Mouse (Mus musculus) liver, embryonic 14.5 days (tissue): Measurements from ENCODE around the gene Igsf21. TPM values are rescaled to one million over a fixed set of nuclear protein-coding genes. Genes with fewer than 3 reads are reported as not detected.

Experiments
- ATAC-seq: fragments of 200-750 bp; cut with Nextera tagmentation; 2 replicates; pipeline ENCODE4 v1.8.0; 2017; ENCODE audit warnings: moderate number of reproducible peaks, mild to moderate bottlenecking, moderate library complexity; ENCODE audit not compliant: insufficient read depth
- DNase-seq, 3 experiments: peaks; one replicate each; pipeline ENCODE4 v3.0.0-alpha.2; 2012 to 2013; ENCODE audit warnings: low read depth in 3 of 3, low spot score in 3 of 3
- H3K27ac ChIP-seq: fragments of 300-500 bp; sonication (generic); 2 replicates; pipeline ENCODE4 v1.5.1; 2014; ENCODE audit warnings: moderate library complexity, mild to moderate bottlenecking, control low read depth, inconsistent platforms
- H3K27me3 ChIP-seq: fragments of 300-500 bp; sonication (generic); 2 replicates; pipeline ENCODE4 v1.6.1; 2014; ENCODE audit warnings: mild to moderate bottlenecking, low read length, moderate library complexity; ENCODE audit not compliant: control insufficient read depth, insufficient read depth
- H3K36me3 ChIP-seq: fragments of 300-500 bp; sonication (generic); replicated peaks from 2 replicates; pipeline ENCODE4 v1.6.1; 2014; ENCODE audit warnings: low read depth; ENCODE audit not compliant: control insufficient read depth, insufficient read depth
- H3K4me1 ChIP-seq, 2 experiments: fragments of 200-500 bp in 1 of 2; fragments of 300-500 bp in 1 of 2; sonication (generic) in 1 of 2; replicated peaks; 2 replicates each; pipeline ENCODE4 v1.6.1; 2012 to 2014; ENCODE audit warnings: antibody characterized with exemption in 1 of 2, inconsistent platforms in 1 of 2, low read length in 1 of 2; ENCODE audit not compliant: control insufficient read depth in 2 of 2, insufficient read depth in 2 of 2
- H3K4me2 ChIP-seq: fragments of 300-500 bp; sonication (generic); 2 replicates; pipeline ENCODE4 v1.6.1; 2014; ENCODE audit warnings: low read depth, mild to moderate bottlenecking, control low read depth, moderate library complexity
- H3K4me3 ChIP-seq, 2 experiments: fragments of 200-500 bp in 1 of 2; fragments of 300-500 bp in 1 of 2; sonication (generic) in 1 of 2; 2 replicates each; pipeline ENCODE4 v1.5.1; 2012 to 2014; ENCODE audit warnings: low read depth in 2 of 2, low read length in 2 of 2, mild to moderate bottlenecking in 2 of 2, control low read depth in 1 of 2, inconsistent platforms in 1 of 2, moderate library complexity in 1 of 2; ENCODE audit not compliant: insufficient read depth in 1 of 2
- H3K9ac ChIP-seq: fragments of 300-500 bp; sonication (generic); replicated peaks from 2 replicates; pipeline ENCODE4 v1.6.1; 2014; ENCODE audit warnings: mild to moderate bottlenecking, control low read depth, moderate library complexity
- H3K9me3 ChIP-seq: fragments of 300-500 bp; sonication (generic); 2 replicates; pipeline ENCODE4 v1.6.1; 2016; ENCODE audit warnings: low read length, mixed read lengths; ENCODE audit not compliant: control insufficient read depth
- CTCF ChIP-seq: IDR thresholded peaks from 2 replicates; pipeline ENCODE4 v1.5.1; 2016; ENCODE audit warnings: antibody characterized with exemption, low read depth, control low read depth
- EP300 ChIP-seq: IDR thresholded peaks from 2 replicates; pipeline ENCODE4 v1.6.1; 2016; ENCODE audit warnings: antibody characterized with exemption, low read depth
- WGBS: fragments of 180-500 bp; shearing (Covaris S2); extraction: QIAGEN DNeasy Blood & Tissue Kit; methylation state at CpG from one replicate; pipeline ENCODE4 v1.1.7; 2014; ENCODE audit not compliant: insufficient replicate concordance; 5-methylcytosine and 5-hydroxymethylcytosine counted together
- polyA plus RNA-seq, 2 experiments: library from polyadenylated mRNA; depleted of rRNA in 1 of 2; stranded (reverse) in 1 of 2; unstranded in 1 of 2; fragments of >200 nt; fragmentation: Nextera tagmentation in 1 of 2; extraction: Ambion mirVana in 1 of 2; gene quantifications; 2 replicates each; pipeline versions ENCODE4 v1.2.1 to v1.2.3; 2012 to 2014

Igsf21 gene
- polyA plus RNA-seq, 2 experiments, result 0.18 TPM; not detected in 1

DNA sequence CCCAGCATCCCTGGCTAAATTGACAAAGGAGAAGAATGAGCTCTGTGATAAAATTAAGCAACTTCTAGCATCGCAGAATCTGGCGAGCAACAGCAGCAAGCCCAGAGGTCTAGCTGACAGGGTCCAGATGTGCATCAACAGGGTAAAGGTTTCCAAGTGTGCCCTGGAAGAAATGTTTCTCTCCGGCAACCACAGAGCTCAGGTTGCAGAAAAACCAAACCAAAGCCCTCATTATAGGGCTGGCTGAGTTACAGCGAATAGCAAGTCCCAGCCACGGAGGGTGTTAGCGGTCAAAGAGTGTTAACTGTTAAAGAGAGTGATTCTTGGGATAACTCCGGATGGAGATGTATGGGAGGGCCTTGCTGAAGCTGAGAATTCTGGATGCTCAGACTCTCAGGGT lies 230.7 kb downstream of the Igsf21 start:
- Histone ChIP-seq H3K4me1 (no peaks in the 10 kb centered on the region), H3K9ac (no peak overlapping the region), H3K4me2 (no peak overlapping the region), H3K27ac (no peak overlapping the region), H3K9me3 (no peaks in the 10 kb centered on the region), H3K27me3 (no peaks in the 10 kb centered on the region), H3K4me3 (no peak overlapping the region), H3K36me3 (no peaks in the 10 kb centered on the region)
- DNase-seq (no peak), ATAC-seq (no peak)
- WGBS, result 51% methylated on average over 7 of the region's 7 CpGs
- TF ChIP-seq EP300, result no peak
- no peak for TF ChIP-seq CTCF

DNA sequence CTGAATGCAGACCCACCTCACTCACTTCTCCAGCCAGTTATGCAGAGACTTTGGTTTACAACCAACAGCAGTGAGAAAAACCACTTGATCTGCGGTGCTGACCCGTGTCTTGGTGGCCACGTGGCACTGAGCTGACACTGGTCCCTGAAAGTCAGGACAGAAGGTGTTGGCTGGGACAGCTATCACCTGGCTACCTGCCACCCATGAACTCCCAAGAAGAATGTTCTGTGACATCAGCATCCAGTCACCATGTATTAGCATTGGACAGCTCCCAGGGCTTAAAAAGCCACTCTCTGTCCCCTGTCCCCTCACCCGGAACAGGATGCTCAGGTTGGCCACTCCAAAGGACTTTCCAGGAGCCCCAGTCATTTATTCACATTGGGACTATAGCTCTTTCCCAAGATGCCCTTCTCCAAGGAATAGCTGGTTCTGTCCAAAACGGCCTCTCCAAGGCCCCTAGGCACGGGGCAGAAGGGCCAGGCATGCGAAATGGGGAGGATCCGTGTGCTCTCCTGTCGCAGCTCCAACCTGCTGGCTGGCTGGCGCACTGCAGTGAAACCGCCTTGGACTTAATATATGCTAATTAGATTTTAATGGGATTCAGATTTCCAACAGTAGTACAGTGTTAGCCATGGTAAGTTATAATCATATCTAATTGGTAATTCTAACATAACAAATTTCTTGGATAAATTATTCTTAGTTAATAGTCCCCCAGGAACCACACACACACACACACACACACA lies 235.7 kb downstream of the Igsf21 start:
- H3K4me1 ChIP-seq, result no peaks in the 10 kb centered on the region
- DNase-seq (no peak), ATAC-seq (no peak)
- H3K9ac ChIP-seq, result no peak overlapping the region
- no peaks in the 10 kb centered on the region for H3K27me3 ChIP-seq
- TF ChIP-seq CTCF (no peak), EP300 (no peak)
- no peak overlapping the region for H3K4me2 ChIP-seq
- H3K36me3 ChIP-seq, result no peaks in the 10 kb centered on the region
- no peak overlapping the region for H3K27ac ChIP-seq
- no peaks in the 10 kb centered on the region for H3K9me3 ChIP-seq
- no peak overlapping the region for H3K4me3 ChIP-seq
- WGBS, result 52% methylated on average over 11 of the region's 11 CpGs

DNA sequence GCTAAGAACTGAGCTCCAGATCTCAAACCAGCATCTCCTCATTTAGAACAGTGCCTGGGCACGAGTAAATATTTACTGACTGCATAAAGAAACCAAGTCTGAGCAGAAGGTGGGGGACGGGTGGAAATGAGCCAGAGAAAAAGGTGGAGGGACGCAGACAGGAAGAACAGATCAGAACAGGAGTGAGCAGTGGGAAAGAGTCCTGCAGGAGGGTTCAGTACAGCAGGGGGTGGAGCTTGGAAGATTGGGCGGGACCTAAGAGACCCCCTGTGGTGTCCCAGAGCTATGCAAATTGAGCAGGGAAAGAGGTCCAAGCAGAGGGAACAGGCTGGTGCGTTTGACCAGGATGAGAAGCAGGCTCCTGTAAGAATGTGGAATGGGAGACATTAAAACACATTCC lies 241.7 kb downstream of the Igsf21 start:
- no peak overlapping the region for H3K9ac ChIP-seq
- no peak for TF ChIP-seq CTCF
- TF ChIP-seq EP300, result no peak
- H3K9me3 ChIP-seq, result no peaks in the 10 kb centered on the region
- DNase-seq (no peak), ATAC-seq (no peak)
- WGBS, result 3% methylated on average over 5 of the region's 5 CpGs
- H3K27ac ChIP-seq, result no peak overlapping the region
- H3K4me1 ChIP-seq, result no peaks in the 10 kb centered on the region
- H3K27me3 ChIP-seq, result peaks cover 4% of the 10 kb centered on the region
- no peak overlapping the region for H3K4me3 ChIP-seq
- H3K36me3 ChIP-seq, result no peaks in the 10 kb centered on the region
- no peak overlapping the region for H3K4me2 ChIP-seq

DNA sequence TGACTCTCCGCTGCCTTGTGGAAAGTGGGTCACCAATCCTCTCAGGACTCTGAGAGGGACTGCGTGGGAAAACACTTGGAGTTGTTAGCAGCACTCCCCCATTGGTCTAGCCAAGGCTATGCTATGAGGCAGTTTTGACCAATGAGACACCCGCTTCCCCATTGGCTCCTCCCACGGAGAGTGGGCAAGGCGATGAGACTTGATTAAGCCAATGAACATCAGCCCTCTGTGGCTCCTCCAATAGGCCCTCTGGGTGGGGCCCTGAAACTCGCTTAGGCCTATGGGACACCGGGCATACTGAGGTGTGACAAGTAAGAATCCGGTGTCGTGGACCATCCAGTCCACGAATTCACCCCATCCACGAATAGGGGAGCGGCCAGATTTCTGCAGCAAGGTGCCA lies 242.4 kb downstream of the Igsf21 start:
- Histone ChIP-seq H3K36me3 (no peaks in the 10 kb centered on the region), H3K4me1 (no peaks in the 10 kb centered on the region), H3K9me3 (no peaks in the 10 kb centered on the region), H3K27ac (no peak overlapping the region), H3K27me3 (peaks cover 4% of the 10 kb centered on the region), H3K4me2 (no peak overlapping the region), H3K4me3 (no peak overlapping the region), H3K9ac (no peak overlapping the region)
- ATAC-seq (no peak), DNase-seq (no peak)
- WGBS, result 11% methylated on average over 12 of the region's 12 CpGs
- TF ChIP-seq CTCF, result no peak
- no peak for TF ChIP-seq EP300

DNA sequence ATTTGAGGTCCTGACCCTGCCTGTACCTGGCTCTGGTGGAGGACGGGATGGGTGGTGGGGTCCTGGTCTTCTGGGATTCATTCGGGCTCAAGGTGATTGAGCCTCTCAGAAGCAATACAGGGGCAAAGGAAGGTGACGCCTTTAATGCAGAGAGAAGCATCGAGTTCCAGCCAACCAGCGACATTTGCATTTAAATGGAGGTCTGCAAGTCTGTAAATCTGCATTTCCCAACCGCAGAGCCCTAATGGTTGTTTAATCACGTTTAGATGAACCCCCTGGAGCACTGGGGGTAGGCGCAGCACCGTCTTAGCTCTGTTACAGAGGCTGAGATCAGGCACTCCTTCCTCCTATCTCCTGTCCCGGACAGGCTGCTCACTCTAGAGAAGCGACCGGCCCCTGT lies 244.5 kb downstream of the Igsf21 start:
- Histone ChIP-seq H3K4me1 (no peaks in the 10 kb centered on the region), H3K9me3 (no peaks in the 10 kb centered on the region), H3K4me3 (no peak overlapping the region), H3K4me2 (no peak overlapping the region), H3K36me3 (no peaks in the 10 kb centered on the region), H3K27me3 (peaks cover 4% of the 10 kb centered on the region), H3K9ac (no peak overlapping the region), H3K27ac (no peak overlapping the region)
- ATAC-seq, result no peak
- DNase-seq, result no peak
- 12% methylated on average over 12 of the region's 12 CpGs for WGBS
- TF ChIP-seq CTCF, result no peak
- no peak for TF ChIP-seq EP300
